Mouse (Mus musculus) embryo, embryonic 11.5 days (tissue): Measurements from ENCODE around the gene Stab1.

Experiments used
- DNase-seq: peaks from one replicate; pipeline ENCODE4 v3.0.0-alpha.2; 2012; ENCODE audit warnings: low read depth, low spot score

Gene Stab1

DNA sequence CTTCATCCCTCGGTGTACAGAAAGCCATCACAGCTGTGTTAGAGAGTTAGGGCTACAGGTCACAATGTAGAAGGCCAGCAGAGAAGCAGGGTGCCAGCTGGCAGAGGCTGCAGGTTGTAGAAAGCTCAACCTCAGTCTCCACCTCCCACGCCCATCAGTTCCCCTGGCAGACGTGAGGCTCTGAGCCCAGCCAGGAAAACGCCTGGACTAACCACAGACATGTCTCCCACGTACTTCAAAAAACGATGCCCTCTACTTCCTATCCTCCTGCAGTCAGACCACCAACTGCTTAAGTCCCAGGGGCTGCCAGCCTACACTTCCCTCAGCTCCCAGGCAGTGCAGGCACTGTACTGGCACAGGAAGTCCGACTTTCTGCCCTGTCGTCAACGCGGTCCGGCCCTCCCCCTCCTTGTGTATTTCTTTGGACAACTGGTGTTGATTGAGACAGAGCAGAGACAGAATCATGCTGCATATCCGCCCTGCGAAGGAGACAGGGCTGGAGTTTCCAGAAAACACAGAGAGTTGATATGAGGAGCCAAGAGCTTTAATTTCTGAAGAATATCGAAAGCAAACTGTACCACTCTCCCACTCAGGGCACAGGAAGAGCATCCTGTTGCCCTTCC is 26.6 kb upstream of the Stab1 start:
- DNase-seq = no peak

GRCm38 (mm10) chr14:31194441-31194840 is 26.0 kb upstream of the Stab1 start:
- no peak for DNase-seq

- no peak for DNase-seq
Measured at GRCm38 (mm10) chr14:31193791-31194190, 25.4 kb upstream of the Stab1 start.

GRCm38 (mm10) chr14:31191936-31192335 is 23.5 kb upstream of the Stab1 start:
- no peak for DNase-seq

DNA sequence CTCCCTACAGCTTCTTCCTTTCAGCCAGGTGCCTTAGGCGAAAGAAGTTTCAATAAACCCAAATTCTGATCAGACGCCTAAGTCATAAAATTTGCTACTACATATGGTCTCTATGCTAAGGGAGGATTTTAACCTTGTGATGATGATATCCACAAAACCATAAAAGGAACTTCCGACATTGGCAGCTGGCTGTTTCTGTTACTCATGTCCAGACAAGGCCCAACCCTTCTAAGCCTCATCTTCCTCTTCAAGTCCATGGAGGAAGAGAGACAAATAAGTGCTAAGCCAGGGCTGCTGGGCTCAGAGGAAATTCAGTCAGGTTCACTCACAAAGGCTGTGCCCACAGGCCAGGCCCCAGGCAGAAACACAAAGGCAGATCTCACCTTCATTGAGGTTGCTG is 20.9 kb upstream of the Stab1 start:
- no peak for DNase-seq

- DNase-seq = no peak
Measured at GRCm38 (mm10) chr14:31188771-31189181, 20.3 kb upstream of the Stab1 start.

- no peak for DNase-seq
Measured at GRCm38 (mm10) chr14:31186656-31187055, 18.2 kb upstream of the Stab1 start.

GRCm38 (mm10) chr14:31184195-31184594 is 15.8 kb upstream of the Stab1 start:
- no peak for DNase-seq

DNA sequence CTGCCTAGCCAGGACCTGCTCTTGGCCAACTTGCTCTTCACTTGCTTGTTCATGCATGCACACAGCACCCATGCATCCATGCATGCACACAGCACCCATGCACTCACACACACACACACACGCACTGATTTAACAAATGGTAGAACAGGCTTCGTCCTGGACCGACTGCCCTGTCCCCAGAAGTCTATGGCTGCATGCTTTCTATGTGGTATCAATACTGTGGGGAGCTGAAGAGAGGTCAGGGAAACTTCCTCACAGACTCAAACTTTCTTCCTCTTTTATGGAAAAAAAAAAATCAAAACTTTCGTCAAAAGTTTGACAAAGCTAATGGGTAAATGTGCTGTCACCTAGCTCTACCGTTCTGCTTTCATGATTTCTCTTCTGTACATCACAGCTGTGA is 15.1 kb upstream of the Stab1 start:
- no peak for DNase-seq

DNA sequence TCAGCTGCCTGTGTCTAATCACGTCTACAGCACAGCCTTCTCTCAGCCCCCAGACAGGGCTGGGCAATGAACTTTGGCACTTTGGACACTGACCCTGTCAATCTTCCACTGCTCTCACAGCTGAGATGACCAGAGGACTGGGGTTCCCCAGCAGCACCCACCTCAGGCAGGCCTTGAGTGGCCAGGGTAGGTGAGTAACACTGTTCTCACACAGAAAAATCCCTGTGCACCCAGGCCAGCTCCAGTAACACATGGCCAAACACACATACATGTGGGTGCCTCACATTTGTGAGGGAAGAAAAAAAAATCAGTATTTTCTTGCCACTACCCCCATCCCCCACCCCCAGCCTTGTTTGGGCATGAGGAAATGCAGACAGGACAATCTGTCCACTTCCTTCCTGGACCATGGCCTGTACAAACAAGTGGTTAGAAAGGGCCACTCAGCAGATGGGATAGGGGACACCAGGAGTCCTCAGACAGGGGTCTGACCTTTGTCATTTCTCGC is 14.4 kb upstream of the Stab1 start:
- no peak for DNase-seq

DNA sequence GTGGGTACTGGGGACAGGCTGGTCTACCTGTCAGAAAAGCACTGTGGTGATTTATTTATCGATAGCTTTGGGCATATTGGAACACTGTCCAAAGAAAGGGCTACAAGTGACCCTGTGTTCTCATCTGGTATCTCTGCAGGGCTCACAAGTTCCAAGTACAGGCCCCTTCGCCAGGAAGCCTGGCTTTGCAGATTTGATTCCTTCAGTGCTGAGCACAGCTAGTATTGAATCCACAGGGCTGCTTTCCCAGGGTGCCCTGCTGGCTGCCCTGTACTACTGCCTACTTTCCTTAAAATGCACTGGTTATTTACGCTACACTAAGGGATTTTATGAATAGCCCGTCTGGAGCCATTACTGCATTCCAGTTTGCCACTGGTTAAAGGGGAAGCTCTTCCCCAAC is 13.1 kb upstream of the Stab1 start:
- DNase-seq = no peak

DNA sequence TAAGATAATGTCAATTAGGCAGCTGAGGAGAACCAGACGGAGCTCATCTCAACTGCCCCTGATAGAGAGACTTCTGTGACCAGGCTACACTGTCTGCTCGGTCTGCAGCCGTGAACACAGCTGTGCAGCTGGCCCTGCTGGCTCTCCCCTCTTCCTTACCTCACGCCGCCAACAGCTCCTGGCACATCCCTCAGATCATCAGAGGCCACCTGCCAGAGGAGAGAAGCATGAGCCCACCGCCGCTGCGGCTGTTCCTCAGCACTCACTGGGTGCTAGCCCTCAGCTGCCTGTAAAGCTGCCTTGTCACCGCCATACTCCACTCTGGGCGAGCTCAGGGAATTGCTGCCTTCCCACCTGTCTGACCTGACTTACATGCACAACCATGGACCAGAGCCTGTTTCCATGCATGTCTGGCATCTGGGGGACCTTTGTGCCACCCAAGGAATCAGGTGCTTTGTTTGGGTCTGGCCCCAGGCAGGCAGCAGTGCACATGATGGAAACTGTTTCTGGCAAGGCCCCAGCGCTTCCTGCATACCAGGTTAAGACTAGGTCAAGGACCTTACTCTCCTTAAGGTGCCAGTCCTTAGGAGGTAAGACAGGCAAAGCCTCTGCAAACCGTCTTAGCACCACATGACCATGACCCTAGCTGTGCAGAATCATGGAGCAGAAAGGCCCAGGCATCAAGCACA is 11.4 kb upstream of the Stab1 start:
- no peak for DNase-seq

DNA sequence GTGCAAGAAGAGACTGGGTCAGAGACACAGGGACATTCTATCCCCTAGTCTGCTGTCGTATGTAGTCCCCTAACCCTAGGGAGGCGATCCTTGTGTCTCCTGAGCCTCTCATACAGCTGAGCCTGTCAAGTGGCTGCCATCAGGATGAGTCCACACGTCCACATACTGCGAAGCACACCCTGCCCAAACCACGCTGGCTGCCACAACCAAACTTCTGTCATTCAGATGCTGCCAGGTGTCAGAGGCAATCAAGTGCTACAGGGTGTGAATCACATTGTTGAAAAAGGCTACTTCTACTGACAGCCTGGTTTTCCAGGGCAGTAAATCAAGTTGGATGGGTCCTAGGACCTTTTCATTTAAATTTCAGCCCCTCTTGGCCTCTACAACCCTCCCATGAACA is 9.3 kb upstream of the Stab1 start:
- DNase-seq = no peak

- DNase-seq = no peak
Measured at GRCm38 (mm10) chr14:31177287-31177686, 8.8 kb upstream of the Stab1 start.

- no peak for DNase-seq
Measured at GRCm38 (mm10) chr14:31173537-31173936, 5.1 kb upstream of the Stab1 start.

DNA sequence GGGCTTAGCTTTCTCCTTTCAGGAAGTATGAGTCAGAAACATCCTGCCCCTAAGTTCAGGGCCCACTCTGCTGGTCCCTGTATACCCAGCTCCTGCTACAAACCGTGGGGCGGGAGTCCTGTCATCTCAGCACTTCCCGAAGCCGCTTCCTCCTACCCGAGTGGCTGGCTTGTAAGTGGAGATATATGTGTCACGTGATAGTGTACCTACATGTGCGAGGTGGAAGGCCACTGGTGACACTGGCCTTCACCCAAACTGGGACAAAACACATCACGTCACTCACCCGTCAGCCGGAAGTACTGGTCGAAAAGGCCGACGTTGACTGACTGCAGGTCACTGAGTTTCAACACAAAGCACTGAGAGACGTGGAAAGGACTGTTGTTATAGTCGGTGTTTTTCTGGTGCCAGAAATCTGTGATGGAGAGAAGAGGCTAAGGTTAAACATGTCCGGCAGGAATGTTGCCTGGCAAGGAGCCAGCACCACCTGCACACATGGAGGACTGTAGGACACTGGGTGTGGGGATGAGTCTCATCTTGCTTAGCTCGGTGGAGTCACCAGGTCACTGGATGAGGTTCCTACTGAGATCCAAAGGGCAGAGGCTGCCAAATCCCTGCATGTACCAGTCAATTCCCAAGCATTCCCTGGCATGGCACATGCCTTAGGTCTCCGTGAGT is 4.5 kb upstream of the Stab1 start:
- DNase-seq = no peak

GRCm38 (mm10) chr14:31171821-31172220 is 3.4 kb upstream of the Stab1 start:
- no peak for DNase-seq

GRCm38 (mm10) chr14:31171386-31171785 is 2.9 kb upstream of the Stab1 start:
- no peak for DNase-seq

DNA sequence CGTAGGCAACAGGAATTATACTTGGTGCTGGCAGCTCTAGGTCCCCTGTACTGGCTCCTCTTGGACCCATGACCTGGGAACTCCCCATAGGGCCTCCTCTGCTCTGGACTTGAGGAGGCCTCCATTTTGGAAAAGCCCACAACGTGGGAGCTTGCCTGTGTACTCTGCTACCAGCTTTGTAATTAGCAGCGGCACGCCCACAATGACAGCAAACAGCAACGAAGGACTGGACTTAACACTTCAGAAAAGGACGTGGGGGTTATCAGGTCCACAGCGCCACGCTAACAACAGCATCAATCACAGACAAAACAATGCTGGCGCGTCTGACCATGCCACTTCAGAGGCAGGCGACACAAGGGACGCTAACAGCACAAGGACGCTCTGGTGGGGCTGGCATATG is 2.5 kb upstream of the Stab1 start:
- DNase-seq = no peak

DNA sequence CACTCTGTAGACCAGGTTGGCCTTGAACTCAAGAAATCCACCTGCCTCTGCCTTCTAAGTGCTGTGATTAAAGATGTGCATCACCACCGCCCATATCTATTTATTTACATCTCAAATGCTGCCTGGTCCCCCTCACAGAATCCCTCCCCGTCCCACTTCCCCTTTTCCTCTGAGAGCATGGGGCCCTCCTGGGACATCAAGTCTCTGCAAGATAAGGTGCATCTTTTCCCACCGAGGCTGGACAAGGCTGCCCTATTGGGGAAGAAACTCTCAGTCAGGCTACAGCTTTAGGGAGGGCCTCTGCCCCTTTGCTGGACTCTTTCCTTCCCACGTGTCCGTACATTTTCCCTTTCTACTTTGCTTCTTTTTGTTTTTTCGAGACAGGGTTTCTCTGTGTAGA is 1.1 kb upstream of the Stab1 start:
- no peak for DNase-seq

- no peak for DNase-seq
Measured at GRCm38 (mm10) chr14:31166827-31167226, 1.6 kb downstream of the Stab1 start.

DNA sequence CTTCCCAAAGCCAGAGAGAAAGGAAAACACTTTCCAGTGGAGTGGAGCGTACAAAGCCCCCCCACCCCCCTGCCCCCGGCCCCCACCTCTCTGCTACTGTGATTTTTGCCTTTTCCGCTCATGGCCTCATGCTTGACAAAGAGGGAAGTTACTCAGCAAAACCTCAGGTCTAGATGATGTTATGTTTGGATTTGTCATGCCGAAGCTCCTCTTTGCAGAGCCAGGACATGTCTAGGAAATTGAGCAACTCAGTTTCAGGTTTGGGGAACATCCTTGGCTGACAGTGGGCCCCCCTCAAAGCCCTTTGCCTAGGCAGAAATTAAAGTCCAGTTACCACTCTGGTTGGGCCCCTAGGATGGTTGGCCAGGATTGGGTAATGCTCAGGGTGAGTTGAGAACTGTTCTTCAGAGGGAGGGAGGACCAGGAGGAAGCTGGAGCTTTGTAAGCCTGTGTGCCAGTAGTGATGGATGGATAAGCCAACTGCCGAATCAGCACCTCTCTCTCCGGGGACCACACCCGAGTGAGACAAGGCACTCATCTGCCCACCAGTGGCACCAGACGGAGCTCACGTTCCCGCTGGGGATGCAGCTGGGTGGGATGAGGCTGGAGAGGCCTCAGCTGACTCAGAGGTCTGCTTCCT is 2.3 kb downstream of the Stab1 start:
- DNase-seq = no peak
